Mouse (Mus musculus) adrenal gland, adult 8-10 months (tissue): Measurements from ENCODE around the gene Eef2. TPM values are rescaled to one million over a fixed set of nuclear protein-coding genes. Genes with fewer than 3 reads are reported as not detected.
"Not testable (repeated sequence)": the region's sequence is repeated elsewhere in the genome, so short reads cannot be mapped to it uniquely, and the experiment has no call there.

Experiments
- DNase-seq: peaks from one replicate; pipeline ENCODE4 v3.0.0; 2022
- total RNA-seq, 4 experiments: library from RNA; stranded (reverse); gene quantifications; 2 replicates each; pipeline ENCODE4 v1.2.4; 2022

Eef2 gene
- total RNA-seq, 4 experiments from 2014 or later = 1,447 to 1,655 (median 1,598) TPM

GRCm38 (mm10) chr10:81180946-81181345, 4.5 kb downstream of the Eef2 start:
- no peak for DNase-seq

- DNase-seq = not testable (repeated sequence)
Measured at GRCm38 (mm10) chr10:81181860-81182259, 5.4 kb downstream of the Eef2 start.

- DNase-seq = peak; percentile 98
Measured at GRCm38 (mm10) chr10:81182336-81183333, 6.2 kb downstream of the Eef2 start, which contains the start of gene Dapk3. Gene Dapk3, plus strand, starts transcription at chr10:81183005.

GRCm38 (mm10) chr10:81183805-81184204, 7.4 kb downstream of the Eef2 start, which contains the start of gene 4930442H23Rik:
Gene 4930442H23Rik, minus strand, starts transcription at chr10:81183849.
- no peak for DNase-seq

- no peak for DNase-seq
Measured at GRCm38 (mm10) chr10:81184765-81185164, 8.3 kb downstream of the Eef2 start.

GRCm38 (mm10) chr10:81187161-81187560, 10.7 kb downstream of the Eef2 start:
- DNase-seq = no peak

- no peak for DNase-seq
Measured at GRCm38 (mm10) chr10:81189821-81190220, 13.4 kb downstream of the Eef2 start.

- DNase-seq = no peak
Measured at GRCm38 (mm10) chr10:81190236-81190911, 13.9 kb downstream of the Eef2 start.

- no peak for DNase-seq
Measured at GRCm38 (mm10) chr10:81190912-81191321, 14.5 kb downstream of the Eef2 start.

- DNase-seq = no peak
Measured at GRCm38 (mm10) chr10:81191342-81191982, 15.0 kb downstream of the Eef2 start.

GRCm38 (mm10) chr10:81192270-81192967, 16.0 kb downstream of the Eef2 start:
- peak; percentile 72 for DNase-seq

- no peak for DNase-seq
Measured at GRCm38 (mm10) chr10:81192968-81193501, 16.6 kb downstream of the Eef2 start.

GRCm38 (mm10) chr10:81193991-81194774, 17.8 kb downstream of the Eef2 start:
- DNase-seq = no peak

GRCm38 (mm10) chr10:81195300-81195699, 18.9 kb downstream of the Eef2 start:
- no peak for DNase-seq

GRCm38 (mm10) chr10:81196470-81197065, 20.1 kb downstream of the Eef2 start:
- DNase-seq = no peak

- DNase-seq = no peak
Measured at GRCm38 (mm10) chr10:81197305-81197704, 20.9 kb downstream of the Eef2 start.

- DNase-seq = no peak
Measured at GRCm38 (mm10) chr10:81198230-81198629, 21.8 kb downstream of the Eef2 start.

- DNase-seq = no peak
Measured at GRCm38 (mm10) chr10:81198990-81199389, 22.6 kb downstream of the Eef2 start.

GRCm38 (mm10) chr10:81200141-81200540, 23.7 kb downstream of the Eef2 start:
- no peak for DNase-seq

- DNase-seq = no peak
Measured at GRCm38 (mm10) chr10:81200605-81201287, 24.3 kb downstream of the Eef2 start.
